Mouse (Mus musculus) thymus, adult 2 months (tissue): Measurements from ENCODE around the gene Sgf29.

Experiments
- CTCF ChIP-seq: fragments of 200-500 bp; IDR thresholded peaks from 2 replicates; pipeline ENCODE4 v1.5.1; 2012; ENCODE audit warnings: mild to moderate bottlenecking, control low read depth, low read length, moderate library complexity, borderline replicate concordance; ENCODE audit not compliant: control insufficient read depth, poor library complexity, insufficient read depth; ENCODE audit errors: extremely low read depth
- POLR2A ChIP-seq: fragments of 200-500 bp; IDR thresholded peaks from 2 replicates; pipeline ENCODE4 v1.6.1; 2012; ENCODE audit warnings: mild to moderate bottlenecking, low read length, control low read depth, moderate library complexity; ENCODE audit not compliant: control insufficient read depth, poor library complexity, insufficient read depth; ENCODE audit errors: extremely low read depth

DNA sequence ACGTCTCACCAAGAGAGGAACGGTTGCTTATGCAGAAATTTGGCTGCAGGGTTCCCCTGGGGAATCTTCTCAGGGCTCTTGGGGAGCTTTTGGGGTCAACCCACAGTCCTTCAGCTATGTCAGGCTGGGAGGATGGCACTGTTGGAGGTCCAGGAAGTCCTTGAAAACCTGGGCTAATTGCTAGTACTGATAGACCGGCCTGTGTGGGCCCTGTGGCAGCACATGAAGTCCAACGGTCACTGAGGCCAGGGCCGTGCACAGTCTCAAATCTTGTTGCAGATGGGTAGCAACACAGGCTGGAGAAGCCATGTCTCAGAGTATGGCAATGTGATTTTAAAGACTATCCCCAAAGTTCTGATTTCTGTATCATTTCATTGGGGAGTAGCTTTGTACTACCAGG, 41.3 kb upstream of the Sgf29 start:
- no peak for TF ChIP-seq CTCF
- no peak for TF ChIP-seq POLR2A
